Mouse (Mus musculus) naive thymus-derived CD4-positive, alpha-beta T cell, adult 2 months (primary cell): Measurements from ENCODE around the gene Ckap5.
"Not testable (repeated sequence)": the region's sequence is repeated elsewhere in the genome, so short reads cannot be mapped to it uniquely, and the experiment has no call there.

ENCODE experiments used
- DNase-seq: peaks from one replicate; pipeline ENCODE4 v3.0.0-alpha.2; 2011; ENCODE audit warnings: low read depth

Ckap5 gene

GRCm38 (mm10) chr2:91526294-91527146 lies at the start of gene Ckap5:
Gene Ckap5, plus strand, starts transcription at chr2:91526762.
- DNase-seq, result peak; percentile 92

GRCm38 (mm10) chr2:91476841-91477240 lies 49.7 kb upstream of the Ckap5 start:
- DNase-seq, result no peak

- no peak for DNase-seq
Measured at GRCm38 (mm10) chr2:91480399-91480801, 46.2 kb upstream of the Ckap5 start.

- peak; percentile 48 for DNase-seq
Measured at GRCm38 (mm10) chr2:91480805-91481514, 45.6 kb upstream of the Ckap5 start.

- no peak for DNase-seq
Measured at GRCm38 (mm10) chr2:91484698-91485097, 41.9 kb upstream of the Ckap5 start.

GRCm38 (mm10) chr2:91485256-91485655 lies 41.3 kb upstream of the Ckap5 start:
- DNase-seq, result no peak

GRCm38 (mm10) chr2:91487295-91487694 lies 39.3 kb upstream of the Ckap5 start:
- not testable (repeated sequence) for DNase-seq

GRCm38 (mm10) chr2:91492071-91492635 lies 34.4 kb upstream of the Ckap5 start:
- DNase-seq, result no peak

GRCm38 (mm10) chr2:91493981-91494380 lies 32.6 kb upstream of the Ckap5 start:
- DNase-seq, result no peak

- peak; percentile 35 for DNase-seq
Measured at GRCm38 (mm10) chr2:91498093-91498719, 28.4 kb upstream of the Ckap5 start.

- DNase-seq, result no peak
Measured at GRCm38 (mm10) chr2:91508076-91508475, 18.5 kb upstream of the Ckap5 start.

GRCm38 (mm10) chr2:91517186-91517585 lies 9.4 kb upstream of the Ckap5 start:
- DNase-seq, result no peak

GRCm38 (mm10) chr2:91527147-91527486 lies 555 bp downstream of the Ckap5 start:
- DNase-seq, result peak; percentile 58

GRCm38 (mm10) chr2:91537588-91538205 lies 11.1 kb downstream of the Ckap5 start:
- DNase-seq, result peak; percentile 78

GRCm38 (mm10) chr2:91568125-91568524 lies 41.6 kb downstream of the Ckap5 start:
- DNase-seq, result no peak

GRCm38 (mm10) chr2:91580894-91581293 lies 54.3 kb downstream of the Ckap5 start:
- no peak for DNase-seq

GRCm38 (mm10) chr2:91586242-91586641 lies 59.7 kb downstream of the Ckap5 start:
- DNase-seq, result no peak

GRCm38 (mm10) chr2:91600475-91600874 lies 73.9 kb downstream of the Ckap5 start:
- DNase-seq, result no peak

GRCm38 (mm10) chr2:91602389-91602788 lies 75.8 kb downstream of the Ckap5 start:
- peak; percentile 65 for DNase-seq

- peak; percentile 13 for DNase-seq
Measured at GRCm38 (mm10) chr2:91609370-91609769, 82.8 kb downstream of the Ckap5 start.

- DNase-seq, result no peak
Measured at GRCm38 (mm10) chr2:91622356-91622755, 95.8 kb downstream of the Ckap5 start.

- DNase-seq, result not testable (repeated sequence)
Measured at GRCm38 (mm10) chr2:91623366-91623765, 96.8 kb downstream of the Ckap5 start.
